Mouse (Mus musculus): ENCODE results near the gene Pdzd2. TPM values are rescaled to one million over a fixed set of nuclear protein-coding genes. Genes with fewer than 3 reads are reported as not detected.
A peak's percentile ranks its signal among the peaks of the same experiment; 100 is the strongest.

Pdzd2 gene
- polyA plus RNA-seq, 1 experiment from 2014 or later = 29.0 TPM

- WGBS = 70% methylated on average over 10 of the region's 10 CpGs
- Histone ChIP-seq H3K4me2 (replicated peaks; ENCODE audit: low read depth, low read length) (no peak overlapping the region), H3K27me3 (ENCODE audit: insufficient read depth, low read length) (no peaks in the 10 kb centered on the region), H3K9ac (replicated peaks; ENCODE audit: low read length) (no peak overlapping the region), H3K4me3 (ENCODE audit: low read length) (no peak overlapping the region), H3K36me3 (ENCODE audit: insufficient read depth, low read length) (no peaks in the 10 kb centered on the region), H3K27ac (ENCODE audit: low read length) (no peak overlapping the region), H3K4me1 (ENCODE audit: insufficient read depth, low read length) (peaks cover 15% of the 10 kb centered on the region), H3K9me3 (ENCODE audit: low read length) (no peaks in the 10 kb centered on the region)
- ATAC-seq (ENCODE audit: low FRiP score, low TSS enrichment) = no peak
Observed at GRCm38 (mm10) chr15:12420376-12420775, 319.3 kb downstream of the Pdzd2 start.

- Histone ChIP-seq H3K27me3 (ENCODE audit: insufficient read depth, low read length) (no peaks in the 10 kb centered on the region), H3K4me3 (ENCODE audit: low read length) (no peak overlapping the region), H3K27ac (ENCODE audit: low read length) (no peak overlapping the region), H3K4me2 (replicated peaks; ENCODE audit: low read depth, low read length) (no peak overlapping the region), H3K9ac (replicated peaks; ENCODE audit: low read length) (no peak overlapping the region), H3K4me1 (ENCODE audit: insufficient read depth, low read length) (peaks cover 7% of the 10 kb centered on the region), H3K9me3 (ENCODE audit: low read length) (no peaks in the 10 kb centered on the region), H3K36me3 (ENCODE audit: insufficient read depth, low read length) (no peaks in the 10 kb centered on the region)
- WGBS = 68% methylated on average over 7 of the region's 7 CpGs
- ATAC-seq (ENCODE audit: low FRiP score, low TSS enrichment) = no peak
Observed at GRCm38 (mm10) chr15:12419446-12419845, 320.3 kb downstream of the Pdzd2 start.

DNA sequence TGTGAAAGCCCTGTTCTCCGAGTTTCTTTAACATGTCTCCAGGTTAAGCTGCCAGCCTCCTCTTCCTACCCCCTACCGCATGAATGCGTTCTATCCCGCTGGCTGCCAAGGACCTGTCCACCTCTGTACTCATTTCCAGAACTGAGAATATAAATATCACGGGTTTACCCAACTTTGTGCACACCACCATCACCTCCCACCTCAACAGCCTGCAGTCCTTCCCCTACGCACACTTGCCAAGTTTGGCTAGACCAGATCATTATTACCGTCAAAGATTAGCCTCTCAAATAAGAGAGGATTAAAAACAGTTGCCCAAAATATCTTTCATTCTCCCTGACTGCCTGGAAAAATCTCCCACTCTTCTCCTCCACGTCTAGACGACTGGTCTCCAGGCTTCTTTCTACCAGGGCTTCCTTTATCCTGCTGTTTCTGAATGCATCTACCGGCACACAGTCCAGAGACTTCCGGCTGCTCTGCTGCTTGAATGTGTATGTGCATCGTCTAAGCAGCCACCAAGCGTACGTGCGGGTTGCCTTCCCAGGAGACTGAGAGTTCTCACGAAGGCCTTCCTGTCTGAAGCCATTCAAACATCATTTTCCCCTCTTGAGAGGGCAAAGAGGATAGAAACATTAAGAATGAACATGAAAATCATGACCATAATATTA, 324.1 kb downstream of the Pdzd2 start:
- Histone ChIP-seq H3K36me3 (ENCODE audit: insufficient read depth, low read length) (0 out of 2 replicates have a peak, but pooled peaks cover 3% of the 10 kb centered on the region), H3K27me3 (ENCODE audit: insufficient read depth, low read length) (no peaks in the 10 kb centered on the region), H3K27ac (ENCODE audit: low read length) (0 out of 2 replicates have a peak overlapping the region, but pooled peaks have one; percentile 18), H3K9ac (replicated peaks; ENCODE audit: low read length) (no peak overlapping the region), H3K4me2 (replicated peaks; ENCODE audit: low read depth, low read length) (no peak overlapping the region), H3K4me3 (ENCODE audit: low read length) (no peak overlapping the region), H3K4me1 (ENCODE audit: insufficient read depth, low read length) (peaks cover 5% of the 10 kb centered on the region), H3K9me3 (ENCODE audit: low read length) (no peaks in the 10 kb centered on the region)
- 89% methylated on average over 16 of the region's 16 CpGs for WGBS
- no peak for ATAC-seq (ENCODE audit: low FRiP score, low TSS enrichment)

GRCm38 (mm10) chr15:12414696-12415095, 325.0 kb downstream of the Pdzd2 start:
- H3K4me2 ChIP-seq (replicated peaks; ENCODE audit: low read depth, low read length) = no peak overlapping the region
- H3K4me3 ChIP-seq (ENCODE audit: low read length) = no peak overlapping the region
- no peaks in the 10 kb centered on the region for H3K9me3 ChIP-seq (ENCODE audit: low read length)
- 0 out of 2 replicates have a peak, but pooled peaks cover 3% of the 10 kb centered on the region for H3K36me3 ChIP-seq (ENCODE audit: insufficient read depth, low read length)
- 85% methylated on average over 6 of the region's 6 CpGs for WGBS
- no peak overlapping the region for H3K27ac ChIP-seq (ENCODE audit: low read length)
- peaks cover 5% of the 10 kb centered on the region for H3K4me1 ChIP-seq (ENCODE audit: insufficient read depth, low read length)
- no peaks in the 10 kb centered on the region for H3K27me3 ChIP-seq (ENCODE audit: insufficient read depth, low read length)
- ATAC-seq (ENCODE audit: low FRiP score, low TSS enrichment) = no peak
- H3K9ac ChIP-seq (replicated peaks; ENCODE audit: low read length) = no peak overlapping the region

DNA sequence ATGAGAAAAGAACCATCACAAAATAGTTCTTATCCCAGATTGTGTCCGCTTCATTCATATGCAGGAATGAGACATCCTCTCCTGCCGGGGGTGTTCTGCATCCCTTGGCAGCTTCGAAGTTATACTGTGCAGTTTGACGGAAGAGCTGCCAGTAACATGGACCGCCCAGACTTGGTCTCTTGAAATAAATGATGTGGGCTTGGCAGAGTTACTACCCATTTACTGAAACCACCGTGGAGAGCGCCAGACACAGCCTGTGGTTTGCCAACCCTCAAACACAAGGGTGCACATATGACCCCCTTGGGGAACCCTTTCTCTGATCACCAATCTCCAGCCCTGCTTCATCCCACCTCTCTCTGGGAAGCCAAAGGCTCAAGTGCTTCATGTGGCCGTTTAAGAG, 331.5 kb downstream of the Pdzd2 start:
- 85% methylated on average over 8 of the region's 8 CpGs for WGBS
- no peaks in the 10 kb centered on the region for H3K27me3 ChIP-seq (ENCODE audit: insufficient read depth, low read length)
- H3K4me1 ChIP-seq (ENCODE audit: insufficient read depth, low read length) = no peaks in the 10 kb centered on the region
- no peak for ATAC-seq (ENCODE audit: low FRiP score, low TSS enrichment)
- H3K4me3 ChIP-seq (ENCODE audit: low read length) = no peak overlapping the region
- no peak overlapping the region for H3K4me2 ChIP-seq (replicated peaks; ENCODE audit: low read depth, low read length)
- H3K36me3 ChIP-seq (ENCODE audit: insufficient read depth, low read length) = 0 out of 2 replicates have a peak, but pooled peaks cover 3% of the 10 kb centered on the region
- 0 out of 2 replicates have a peak, but pooled peaks cover 4% of the 10 kb centered on the region for H3K9me3 ChIP-seq (ENCODE audit: low read length)
- H3K9ac ChIP-seq (replicated peaks; ENCODE audit: low read length) = no peak overlapping the region
- H3K27ac ChIP-seq (ENCODE audit: low read length) = no peak overlapping the region

GRCm38 (mm10) chr15:12405592-12405991, 334.1 kb downstream of the Pdzd2 start:
- no peak for ATAC-seq (ENCODE audit: low FRiP score, low TSS enrichment)
- 88% methylated on average over 5 of the region's 5 CpGs for WGBS
- Histone ChIP-seq H3K4me1 (ENCODE audit: insufficient read depth, low read length) (no peaks in the 10 kb centered on the region), H3K27me3 (ENCODE audit: insufficient read depth, low read length) (no peaks in the 10 kb centered on the region), H3K4me3 (ENCODE audit: low read length) (no peak overlapping the region), H3K4me2 (replicated peaks; ENCODE audit: low read depth, low read length) (no peak overlapping the region), H3K36me3 (ENCODE audit: insufficient read depth, low read length) (peaks cover 14% of the 10 kb centered on the region), H3K9ac (replicated peaks; ENCODE audit: low read length) (no peak overlapping the region), H3K27ac (ENCODE audit: low read length) (no peak overlapping the region), H3K9me3 (ENCODE audit: low read length) (0 out of 2 replicates have a peak, but pooled peaks cover 4% of the 10 kb centered on the region)

DNA sequence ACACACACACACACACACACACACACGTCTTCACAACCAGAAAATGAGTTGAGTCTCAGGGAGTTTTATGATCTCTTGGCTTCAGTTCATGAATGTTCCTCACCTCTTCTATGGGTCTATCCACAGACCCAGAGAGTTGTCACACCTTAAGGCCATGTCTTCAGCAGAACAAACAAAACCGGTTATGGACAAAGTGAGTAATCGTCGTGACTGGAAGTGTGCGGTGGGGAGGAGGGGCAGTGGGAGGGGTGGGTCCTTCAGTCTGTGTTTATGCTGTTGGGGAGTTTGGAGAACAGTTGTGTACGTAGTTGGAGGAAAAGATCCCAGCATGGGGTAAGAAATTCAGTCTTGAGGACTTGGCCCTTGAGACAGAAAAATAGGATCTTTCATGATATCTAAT, 342.7 kb downstream of the Pdzd2 start:
- WGBS = 72% methylated on average over 6 of the region's 6 CpGs

GRCm38 (mm10) chr15:12394758-12395157, 345.0 kb downstream of the Pdzd2 start:
- Histone ChIP-seq H3K4me3 (ENCODE audit: low read length) (no peak overlapping the region), H3K36me3 (ENCODE audit: insufficient read depth, low read length) (0 out of 2 replicates have a peak, but pooled peaks cover 4% of the 10 kb centered on the region), H3K27ac (ENCODE audit: low read length) (no peak overlapping the region), H3K4me2 (replicated peaks; ENCODE audit: low read depth, low read length) (no peak overlapping the region), H3K4me1 (ENCODE audit: insufficient read depth, low read length) (no peaks in the 10 kb centered on the region), H3K9ac (replicated peaks; ENCODE audit: low read length) (no peak overlapping the region), H3K9me3 (ENCODE audit: low read length) (no peaks in the 10 kb centered on the region), H3K27me3 (ENCODE audit: insufficient read depth, low read length) (no peaks in the 10 kb centered on the region)
- WGBS = 66% methylated on average over 10 of the region's 10 CpGs
- no peak; the same call in 1 of the 2 replicates for ATAC-seq (ENCODE audit: low FRiP score, low TSS enrichment)

More for the DNA sequence above, 342.7 kb downstream of the Pdzd2 start:
- no peak for ATAC-seq (ENCODE audit: low FRiP score, low TSS enrichment)
- Histone ChIP-seq H3K4me3 (ENCODE audit: low read length) (no peak overlapping the region), H3K4me2 (replicated peaks; ENCODE audit: low read depth, low read length) (no peak overlapping the region), H3K36me3 (ENCODE audit: insufficient read depth, low read length) (peaks cover 14% of the 10 kb centered on the region), H3K27ac (ENCODE audit: low read length) (no peak overlapping the region), H3K27me3 (ENCODE audit: insufficient read depth, low read length) (no peaks in the 10 kb centered on the region), H3K9me3 (ENCODE audit: low read length) (no peaks in the 10 kb centered on the region), H3K9ac (replicated peaks; ENCODE audit: low read length) (no peak overlapping the region), H3K4me1 (ENCODE audit: insufficient read depth, low read length) (no peaks in the 10 kb centered on the region)

- no peak overlapping the region for H3K27ac ChIP-seq (ENCODE audit: low read length)
- no peaks in the 10 kb centered on the region for H3K9me3 ChIP-seq (ENCODE audit: low read length)
- no peak overlapping the region for H3K9ac ChIP-seq (replicated peaks; ENCODE audit: low read length)
- peaks cover 4% of the 10 kb centered on the region for H3K36me3 ChIP-seq (ENCODE audit: insufficient read depth, low read length)
- no peak overlapping the region for H3K4me2 ChIP-seq (replicated peaks; ENCODE audit: low read depth, low read length)
- H3K27me3 ChIP-seq (ENCODE audit: insufficient read depth, low read length) = no peaks in the 10 kb centered on the region
- no peak overlapping the region for H3K4me3 ChIP-seq (ENCODE audit: low read length)
- ATAC-seq (ENCODE audit: low FRiP score, low TSS enrichment) = no peak; the same call in 1 of the 2 replicates
- H3K4me1 ChIP-seq (ENCODE audit: insufficient read depth, low read length) = no peaks in the 10 kb centered on the region
- WGBS = 62% methylated on average over 15 of the region's 15 CpGs
Observed at GRCm38 (mm10) chr15:12388726-12389489, 350.8 kb downstream of the Pdzd2 start.

DNA sequence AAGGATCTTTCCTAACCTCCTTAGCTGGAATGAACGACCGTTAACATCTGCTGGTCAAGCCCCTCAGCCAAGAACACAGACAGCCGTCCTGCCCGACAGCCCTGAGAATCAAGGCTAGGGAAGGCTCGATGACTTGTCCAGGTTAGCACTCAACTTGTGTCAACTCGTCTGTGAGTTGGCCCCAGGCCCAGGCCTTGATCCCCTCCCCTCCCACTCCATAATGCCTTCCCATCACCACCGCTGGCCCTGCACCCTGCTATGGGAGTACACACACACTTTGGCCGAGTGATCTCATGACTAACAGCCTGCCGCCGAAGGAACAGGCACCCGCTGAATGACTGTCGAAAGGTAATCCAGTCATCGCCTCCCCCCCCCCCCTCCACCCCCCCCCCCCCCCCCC, 355.0 kb downstream of the Pdzd2 start:
- peaks cover 13% of the 10 kb centered on the region for H3K36me3 ChIP-seq (ENCODE audit: insufficient read depth, low read length)
- no peak overlapping the region for H3K27ac ChIP-seq (ENCODE audit: low read length)
- no peaks in the 10 kb centered on the region for H3K4me1 ChIP-seq (ENCODE audit: insufficient read depth, low read length)
- no peaks in the 10 kb centered on the region for H3K27me3 ChIP-seq (ENCODE audit: insufficient read depth, low read length)
- H3K4me2 ChIP-seq (replicated peaks; ENCODE audit: low read depth, low read length) = no peak overlapping the region
- no peak overlapping the region for H3K4me3 ChIP-seq (ENCODE audit: low read length)
- no peaks in the 10 kb centered on the region for H3K9me3 ChIP-seq (ENCODE audit: low read length)
- 53% methylated on average over 12 of the region's 13 CpGs for WGBS
- no peak; the same call in 1 of the 2 replicates for ATAC-seq (ENCODE audit: low FRiP score, low TSS enrichment)
- no peak overlapping the region for H3K9ac ChIP-seq (replicated peaks; ENCODE audit: low read length)

Data from kidney, embryonic 16.5 days (tissue).